Mouse (Mus musculus) olfactory bulb, adult 2 months (tissue): ENCODE data around the gene Auts2.

Experiments used
- CTCF ChIP-seq: fragments of 200-500 bp; IDR thresholded peaks from 2 replicates; pipeline ENCODE4 v1.5.1; 2012; ENCODE audit warnings: low read depth, mild to moderate bottlenecking, low read length, moderate library complexity; ENCODE audit not compliant: insufficient read depth
- POLR2A ChIP-seq: fragments of 200-500 bp; IDR thresholded peaks from 2 replicates; pipeline ENCODE4 v1.6.1; 2012; ENCODE audit warnings: mild to moderate bottlenecking, low read depth, low read length, moderate library complexity; ENCODE audit not compliant: insufficient read depth

DNA sequence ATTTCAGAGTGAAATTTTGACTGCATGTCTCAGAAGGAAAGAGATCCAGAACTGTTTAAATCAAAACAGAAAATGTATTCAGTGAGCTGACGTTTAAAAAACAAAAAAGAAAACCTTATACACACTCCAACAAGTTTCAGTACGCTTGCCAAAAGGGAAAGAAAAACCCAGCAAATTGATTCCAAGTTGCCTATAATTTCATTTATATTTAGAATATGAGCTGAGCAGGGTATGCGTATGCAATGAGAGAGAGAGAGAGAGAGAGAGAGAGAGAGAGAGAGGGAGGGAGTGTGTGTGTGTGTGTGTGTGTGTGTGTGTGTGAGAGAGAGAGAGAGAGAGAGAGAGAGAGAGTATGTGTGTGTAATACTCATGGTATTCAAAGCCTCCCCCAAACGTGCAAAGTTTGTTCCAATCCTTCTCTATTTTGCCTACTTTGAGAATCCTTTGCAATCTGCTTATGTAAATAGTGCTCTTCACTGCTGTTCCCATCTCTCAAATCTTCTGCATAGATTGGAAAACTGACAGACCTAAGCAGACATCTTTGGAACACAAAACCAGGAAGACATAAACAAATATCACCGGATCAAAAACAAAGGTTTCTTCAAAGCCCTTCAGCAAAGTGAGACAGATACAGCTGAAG is 515.2 kb downstream of the Auts2 start:
- TF ChIP-seq POLR2A (no peak), CTCF (no peak)
